Mouse (Mus musculus): ENCODE measurements around the gene Hist1h2ae. TPM values are rescaled to one million over a fixed set of nuclear protein-coding genes. Genes with fewer than 3 reads are reported as not detected.
"Not testable (repeated sequence)": the region's sequence is repeated elsewhere in the genome, so short reads cannot be mapped to it uniquely, and the experiment has no call there.

Hist1h2ae gene
- polyA plus RNA-seq, 1 experiment = 23.9 TPM

GRCm38 (mm10) chr13:23551931-23552914 is 18.8 kb downstream of the Hist1h2ae start:
- no peak for TF ChIP-seq CTCF (IDR thresholded peaks at IDR 0.05; ENCODE audit: control insufficient read depth, insufficient read depth, low read length)
- no peak for TF ChIP-seq POLR2A (IDR thresholded peaks at IDR 0.05; ENCODE audit: borderline replicate concordance, control insufficient read depth, low read depth, low read length)
- WGBS = 45% methylated on average over 8 of the region's 8 CpGs
- Histone ChIP-seq H3K4me3 (replicated peaks; ENCODE audit: control insufficient read depth, low read depth, low read length) (no peak overlapping the region), H3K4me1 (ENCODE audit: control insufficient read depth, insufficient read depth, low read length) (no peaks in the 10 kb centered on the region), H3K27ac (ENCODE audit: control insufficient read depth, insufficient read depth, low read depth, low read length, poor library complexity) (peak overlapping the region; percentile 45; the same call in 1 of the 2 replicates)

- Histone ChIP-seq H3K4me3 (replicated peaks; ENCODE audit: control insufficient read depth, low read depth, low read length) (peak within 1 kb of the TSS; percentile 64), H3K27ac (ENCODE audit: control insufficient read depth, insufficient read depth, low read depth, low read length, poor library complexity) (peak within 1 kb of the TSS; percentile 96)
- TF ChIP-seq POLR2A (IDR thresholded peaks at IDR 0.05; ENCODE audit: borderline replicate concordance, control insufficient read depth, low read depth, low read length) = peak; percentile 99
- TF ChIP-seq CTCF (IDR thresholded peaks at IDR 0.05; ENCODE audit: control insufficient read depth, insufficient read depth, low read length) = peak; percentile 31; the same call in 1 of the 2 replicates
- WGBS = under 1% methylated on average over 47 of the region's 47 CpGs
- not testable (repeated sequence) for H3K4me1 ChIP-seq (ENCODE audit: control insufficient read depth, insufficient read depth, low read length)
Measured at GRCm38 (mm10) chr13:23551146-23551834, 19.7 kb downstream of the Hist1h2ae start, which contains the start of gene Hist1h4f. Hist1h4f (minus strand) TSS chr13:23551648.

GRCm38 (mm10) chr13:23550761-23551145 is 20.3 kb downstream of the Hist1h2ae start:
- TF ChIP-seq CTCF (IDR thresholded peaks at IDR 0.05; ENCODE audit: control insufficient read depth, insufficient read depth, low read length) (no peak), POLR2A (IDR thresholded peaks at IDR 0.05; ENCODE audit: borderline replicate concordance, control insufficient read depth, low read depth, low read length) (no peak)
- Histone ChIP-seq H3K4me3 (replicated peaks; ENCODE audit: control insufficient read depth, low read depth, low read length) (peak overlapping the region; percentile 64), H3K4me1 (ENCODE audit: control insufficient read depth, insufficient read depth, low read length) (no peaks in the 10 kb centered on the region), H3K27ac (ENCODE audit: control insufficient read depth, insufficient read depth, low read depth, low read length, poor library complexity) (peak overlapping the region; percentile 96)
- WGBS = 6% methylated on average over 3 of the region's 3 CpGs

GRCm38 (mm10) chr13:23546694-23547093 is 24.3 kb downstream of the Hist1h2ae start:
- WGBS = 84% methylated on average over 5 of the region's 5 CpGs
- H3K4me3 ChIP-seq (replicated peaks; ENCODE audit: control insufficient read depth, low read depth, low read length) = no peak overlapping the region
- H3K27ac ChIP-seq (ENCODE audit: control insufficient read depth, insufficient read depth, low read depth, low read length, poor library complexity) = no peak overlapping the region
- TF ChIP-seq CTCF (IDR thresholded peaks at IDR 0.05; ENCODE audit: control insufficient read depth, insufficient read depth, low read length) = no peak
- no peak for TF ChIP-seq POLR2A (IDR thresholded peaks at IDR 0.05; ENCODE audit: borderline replicate concordance, control insufficient read depth, low read depth, low read length)
- no peaks in the 10 kb centered on the region for H3K4me1 ChIP-seq (ENCODE audit: control insufficient read depth, insufficient read depth, low read length)

- WGBS = 1% methylated on average over 11 of the region's 14 CpGs
- Histone ChIP-seq H3K4me3 (replicated peaks; ENCODE audit: control insufficient read depth, low read depth, low read length) (peak overlapping the region; percentile 37), H3K27ac (ENCODE audit: control insufficient read depth, insufficient read depth, low read depth, low read length, poor library complexity) (peak overlapping the region; percentile 97)
Measured at GRCm38 (mm10) chr13:23544787-23545120, 26.3 kb downstream of the Hist1h2ae start.

GRCm38 (mm10) chr13:23543965-23544786 is 26.8 kb downstream of the Hist1h2ae start, which contains the start of gene Hist1h3f:
Hist1h3f (plus strand) TSS chr13:23544052.
- H3K4me3 ChIP-seq (replicated peaks; ENCODE audit: control insufficient read depth, low read depth, low read length) = peak within 1 kb of the TSS; percentile 78
- no peaks in the 10 kb centered on the region for H3K4me1 ChIP-seq (ENCODE audit: control insufficient read depth, insufficient read depth, low read length)
- H3K27ac ChIP-seq (ENCODE audit: control insufficient read depth, insufficient read depth, low read depth, low read length, poor library complexity) = peak within 1 kb of the TSS; percentile 98
- under 1% methylated on average over 32 of the region's 45 CpGs for whole genome bisulfite sequencing
- TF ChIP-seq POLR2A (IDR thresholded peaks at IDR 0.05; ENCODE audit: borderline replicate concordance, control insufficient read depth, low read depth, low read length) (peak; percentile 96), CTCF (IDR thresholded peaks at IDR 0.05; ENCODE audit: control insufficient read depth, insufficient read depth, low read length) (no peak)

More at GRCm38 (mm10) chr13:23544787-23545120, 26.3 kb downstream of the Hist1h2ae start:
- H3K4me1 ChIP-seq (ENCODE audit: control insufficient read depth, insufficient read depth, low read length) = not testable (repeated sequence)

- H3K27ac ChIP-seq (ENCODE audit: control insufficient read depth, insufficient read depth, low read depth, low read length, poor library complexity) = peak within 1 kb of the TSS; percentile 98
- WGBS = under 1% methylated on average over 42 of the region's 42 CpGs
- peak; percentile 92 for TF ChIP-seq POLR2A (IDR thresholded peaks at IDR 0.05; ENCODE audit: borderline replicate concordance, control insufficient read depth, low read depth, low read length)
- H3K4me1 ChIP-seq (ENCODE audit: control insufficient read depth, insufficient read depth, low read length) = not testable (repeated sequence)
- H3K4me3 ChIP-seq (replicated peaks; ENCODE audit: control insufficient read depth, low read depth, low read length) = peak within 1 kb of the TSS; percentile 78
Measured at GRCm38 (mm10) chr13:23542999-23543607, 27.9 kb downstream of the Hist1h2ae start, which contains the start of gene Hist1h2bh. Hist1h2bh (minus strand) TSS chr13:23543392.

GRCm38 (mm10) chr13:23542225-23542980 is 28.6 kb downstream of the Hist1h2ae start:
- H3K4me3 ChIP-seq (replicated peaks; ENCODE audit: control insufficient read depth, low read depth, low read length) = peak overlapping the region; percentile 78
- H3K4me1 ChIP-seq (ENCODE audit: control insufficient read depth, insufficient read depth, low read length) = not testable (repeated sequence)
- peak overlapping the region; percentile 98 for H3K27ac ChIP-seq (ENCODE audit: control insufficient read depth, insufficient read depth, low read depth, low read length, poor library complexity)
- 19% methylated on average over 3 of the region's 3 CpGs for WGBS

All from bone marrow, adult 2 months (tissue).